ENCODE assay signal across 26 mouse cellular contexts in the genomic region with DNA sequence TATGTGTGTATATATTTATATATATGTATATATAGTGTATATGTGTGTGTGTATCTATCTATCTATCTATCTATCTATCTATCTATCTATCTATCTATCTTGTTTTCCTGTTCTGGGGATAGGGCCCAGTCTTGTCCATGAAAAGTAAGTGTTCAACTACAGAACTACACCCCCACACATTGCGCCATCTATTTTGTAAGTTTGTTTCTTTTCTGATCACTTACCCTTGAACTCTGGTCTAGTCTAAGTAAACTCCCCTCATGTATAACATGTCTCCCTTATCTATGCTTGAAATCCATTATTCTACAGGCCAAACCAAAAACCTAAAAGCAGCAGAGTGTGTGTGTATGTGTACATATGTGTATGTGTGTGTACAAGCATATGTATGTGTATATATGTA.
A peak's percentile ranks its signal among the peaks of the same experiment; 100 is the strongest.
DNase-seq lines count a peak whose midpoint lies in the region; ATAC-seq and TF ChIP-seq lines count a peak whose summit lies in the region.
"Had no signal": no experiment of that assay in that cellular context is flagged by ENCODE, and none has a peak within 500 bp of the region (broad histone marks: within the 10 kb centered on the region; RNA-seq: fewer than 3 reads in every experiment).

No protein-coding gene starts in this region.

- H3K36me3 ChIP-seq in liver, adult 2 months (ENCODE audit: control insufficient read depth, insufficient read depth, low read length), result no peaks in the 10 kb centered on the region
- H3K36me3 ChIP-seq in liver, embryonic 12.5 days, result no peaks in the 10 kb centered on the region
- H3K36me3 ChIP-seq in liver, embryonic 14.5 days (replicated peaks; ENCODE audit: control insufficient read depth, insufficient read depth, low read depth), result no peaks in the 10 kb centered on the region
- no peaks in the 10 kb centered on the region for H3K36me3 ChIP-seq in liver, postnatal 0 days (replicated peaks; ENCODE audit: insufficient read depth, low read length)
- H3K36me3 ChIP-seq: embryonic facial prominence, embryonic 13.5 days; embryonic facial prominence, embryonic 15.5 days; forebrain, embryonic 10.5 days; forebrain, embryonic 12.5 days; G1E had no signal

- 0 out of 2 replicates have a peak, but pooled peaks cover 7% of the 10 kb centered on the region for H3K9me3 ChIP-seq in liver, embryonic 12.5 days (replicated peaks)
- H3K9me3 ChIP-seq in liver, embryonic 14.5 days (ENCODE audit: control insufficient read depth, low read length), result no peaks in the 10 kb centered on the region
- H3K9me3 ChIP-seq in liver, postnatal 0 days (ENCODE audit: low read length), result peaks cover 4% of the 10 kb centered on the region; the same call in 1 of the 2 replicates
- H3K9me3 ChIP-seq: embryonic facial prominence, embryonic 15.5 days had no signal

- H3K9ac ChIP-seq in liver, adult 2 months (ENCODE audit: low read depth, low read length), result no peak overlapping the region
- no peak overlapping the region for H3K9ac ChIP-seq in liver, embryonic 12.5 days
- H3K9ac ChIP-seq in liver, embryonic 14.5 days (replicated peaks), result no peak overlapping the region
- H3K9ac ChIP-seq in liver, postnatal 0 days (replicated peaks), result no peak overlapping the region
- H3K9ac ChIP-seq: embryonic facial prominence, embryonic 13.5 days; embryonic facial prominence, embryonic 15.5 days; forebrain, embryonic 12.5 days had no signal

- WGBS in liver, adult 2 months, result 24% methylated on average over 1 of the region's 1 CpGs
- WGBS in liver, embryonic 12.5 days (ENCODE audit: insufficient replicate concordance), result 81% methylated on average over 1 of the region's 1 CpGs
- WGBS in liver, embryonic 14.5 days (ENCODE audit: insufficient replicate concordance), result 74% methylated on average over 1 of the region's 1 CpGs
- 71% methylated on average over 1 of the region's 1 CpGs for WGBS in liver, postnatal 0 days (ENCODE audit: insufficient replicate concordance)

- no peaks in the 10 kb centered on the region for H3K79me2 ChIP-seq in liver, adult 2 months (ENCODE audit: control insufficient read depth, insufficient read depth, low read length)

- H3K4me3 ChIP-seq in liver, adult 2 months (ENCODE audit: insufficient read depth, low read depth, low read length), result no peak overlapping the region
- H3K4me3 ChIP-seq in liver, embryonic 12.5 days, result no peak overlapping the region
- no peak overlapping the region for H3K4me3 ChIP-seq in liver, embryonic 14.5 days (ENCODE audit: insufficient read depth in 1 of 2, low read depth in 2 of 2, low read length in 2 of 2)
- no peak overlapping the region for H3K4me3 ChIP-seq in liver, postnatal 0 days (ENCODE audit: low read depth, low read length)
- H3K4me3 ChIP-seq: embryonic facial prominence, embryonic 13.5 days; embryonic facial prominence, embryonic 15.5 days; erythroblast, embryonic 14.5 days; forebrain, embryonic 10.5 days; forebrain, embryonic 12.5 days had no signal

- TF ChIP-seq EP300 in liver, embryonic 14.5 days (IDR thresholded peaks at IDR 0.05; ENCODE audit: low read depth), result no peak
- TF ChIP-seq EP300 in liver, postnatal 0 days (IDR thresholded peaks at IDR 0.05; ENCODE audit: low read depth), result peak; percentile 53; the same call in 1 of the 2 replicates

- peak; percentile 90 for DNase-seq in liver, adult 2 months (ENCODE audit: extremely low read depth, low read depth, low spot score)
- no peak for DNase-seq in liver, embryonic 14.5 days (ENCODE audit: low read depth in 3 of 3, low spot score in 3 of 3)
- no peak for DNase-seq in liver, postnatal 0 days
- no peak for DNase-seq in cerebellum, postnatal 10 days
- DNase-seq: adrenal gland, adult 8-10 months; adrenal gland, postnatal 14 days; adrenal gland, postnatal 36 days; B cell, adult 2 months; cerebellum, adult 11-12 months; cerebellum, adult 2 months; cerebellum, adult 9-10 months; cerebellum, postnatal 14 days; cerebellum, postnatal 36 days; embryo, embryonic 11 days had no signal

- peaks cover 9% of the 10 kb centered on the region for H3K4me1 ChIP-seq in liver, adult 2 months (ENCODE audit: control insufficient read depth, insufficient read depth, low read length)
- no peaks in the 10 kb centered on the region for H3K4me1 ChIP-seq in liver, embryonic 12.5 days
- peaks cover 0 to 10% of the 10 kb centered on the region in 2 experiments; a peak in 2 of 4 replicates for H3K4me1 ChIP-seq in liver, embryonic 14.5 days (replicated peaks; ENCODE audit: control insufficient read depth in 2 of 2, insufficient read depth in 2 of 2, low read length in 1 of 2)
- H3K4me1 ChIP-seq in liver, postnatal 0 days (ENCODE audit: insufficient read depth), result peaks cover 3% of the 10 kb centered on the region; the same call in 1 of the 2 replicates
- H3K4me1 ChIP-seq: embryonic facial prominence, embryonic 13.5 days; embryonic facial prominence, embryonic 15.5 days; forebrain, embryonic 12.5 days had no signal

- TF ChIP-seq POLR2A in liver, adult 2 months (IDR thresholded peaks at IDR 0.05; ENCODE audit: extremely low read depth, insufficient read depth, low read length), result no peak

- no peak for ATAC-seq in liver, embryonic 12.5 days
- peak; percentile 8; the same call in 1 of the 2 replicates for ATAC-seq in liver, embryonic 14.5 days (ENCODE audit: insufficient read depth)
- peak; percentile 44 for ATAC-seq in liver, postnatal 0 days
- ATAC-seq: activated CD4-positive, CD25-positive, alpha-beta regulatory T cell, adult 4 months; CD4-positive, CD25-positive, alpha-beta regulatory T cell, adult 4 months; forebrain, embryonic 14.5 days; forebrain, embryonic 16.5 days; Patski had no signal

- H3K27ac ChIP-seq in liver, adult 2 months (replicated peaks; ENCODE audit: insufficient read depth, low read depth, low read length), result no peak overlapping the region
- no peak overlapping the region for H3K27ac ChIP-seq in liver, embryonic 12.5 days
- no peak overlapping the region for H3K27ac ChIP-seq in liver, embryonic 14.5 days
- no peak overlapping the region for H3K27ac ChIP-seq in liver, postnatal 0 days (ENCODE audit: low read depth)
- H3K27ac ChIP-seq: embryonic facial prominence, embryonic 13.5 days; embryonic facial prominence, embryonic 15.5 days; forebrain, embryonic 10.5 days; forebrain, embryonic 12.5 days had no signal

- H3K4me2 ChIP-seq in liver, embryonic 12.5 days, result no peak overlapping the region
- no peak overlapping the region for H3K4me2 ChIP-seq in liver, embryonic 14.5 days (ENCODE audit: low read depth)
- no peak overlapping the region for H3K4me2 ChIP-seq in liver, postnatal 0 days (ENCODE audit: low read depth, low read length)
- H3K4me2 ChIP-seq: embryonic facial prominence, embryonic 13.5 days; embryonic facial prominence, embryonic 15.5 days; forebrain, embryonic 12.5 days had no signal

- no peaks in the 10 kb centered on the region for H3K27me3 ChIP-seq in liver, adult 2 months (ENCODE audit: control insufficient read depth, insufficient read depth, low read length)
- no peaks in the 10 kb centered on the region for H3K27me3 ChIP-seq in liver, embryonic 12.5 days (replicated peaks)
- no peaks in the 10 kb centered on the region for H3K27me3 ChIP-seq in liver, embryonic 14.5 days (ENCODE audit: control insufficient read depth, insufficient read depth, low read length)
- no peaks in the 10 kb centered on the region for H3K27me3 ChIP-seq in liver, postnatal 0 days (ENCODE audit: insufficient read depth, low read length)
- H3K27me3 ChIP-seq: embryonic facial prominence, embryonic 13.5 days; embryonic facial prominence, embryonic 15.5 days; forebrain, embryonic 12.5 days had no signal

- TF ChIP-seq CTCF in liver, adult 2 months (IDR thresholded peaks at IDR 0.05; ENCODE audit: low read depth, low read length), result no peak
- TF ChIP-seq CTCF in liver, embryonic 14.5 days (IDR thresholded peaks at IDR 0.05; ENCODE audit: low read depth), result no peak
- no peak for TF ChIP-seq CTCF in liver, postnatal 0 days (IDR thresholded peaks at IDR 0.05; ENCODE audit: low read depth)
